Mouse (Mus musculus) lung, adult 18-20 months (tissue): ENCODE data around the gene Tvp23a.

Experiments
- DNase-seq, 2 experiments: peaks; one replicate each; pipeline ENCODE4 v3.0.0; 2022; ENCODE audit warnings: mixed read lengths in 2 of 2

Tvp23a gene

DNA sequence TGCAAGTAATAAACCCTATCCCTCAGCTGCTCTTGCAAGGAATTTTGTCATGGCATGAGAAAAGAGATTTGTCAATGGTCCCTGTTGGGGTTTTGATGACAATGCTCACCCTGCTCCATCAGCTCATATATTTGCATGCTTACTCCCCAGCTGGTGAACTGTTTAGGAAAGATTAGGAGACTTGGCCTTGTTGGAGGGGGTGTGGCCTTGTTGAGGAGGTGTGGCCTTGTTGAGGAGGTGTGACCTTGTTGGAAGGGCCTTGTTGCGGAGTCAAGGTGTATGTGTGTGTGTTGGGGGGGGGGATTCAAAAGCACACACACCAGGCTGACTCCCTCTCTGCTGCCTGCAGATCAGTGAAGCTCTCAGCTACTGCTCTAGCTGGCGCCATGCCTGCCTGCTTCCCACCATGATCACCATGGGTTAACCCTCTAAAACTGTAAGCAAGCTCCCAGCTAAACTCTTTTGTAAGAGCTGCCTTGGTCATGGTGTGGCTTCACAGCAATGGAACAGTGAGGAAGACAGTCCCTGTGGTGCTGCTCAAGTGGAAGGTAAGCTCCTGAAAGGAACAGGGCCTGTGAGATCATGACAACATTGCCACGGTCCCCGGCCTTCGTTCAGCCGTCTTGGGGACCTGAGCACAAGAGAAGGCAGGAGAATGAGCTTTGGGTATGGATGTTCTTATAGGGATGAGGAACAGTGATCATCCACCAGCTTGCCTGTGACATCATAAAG lies 58.4 kb downstream of the Tvp23a start:
- no peak for DNase-seq

DNA sequence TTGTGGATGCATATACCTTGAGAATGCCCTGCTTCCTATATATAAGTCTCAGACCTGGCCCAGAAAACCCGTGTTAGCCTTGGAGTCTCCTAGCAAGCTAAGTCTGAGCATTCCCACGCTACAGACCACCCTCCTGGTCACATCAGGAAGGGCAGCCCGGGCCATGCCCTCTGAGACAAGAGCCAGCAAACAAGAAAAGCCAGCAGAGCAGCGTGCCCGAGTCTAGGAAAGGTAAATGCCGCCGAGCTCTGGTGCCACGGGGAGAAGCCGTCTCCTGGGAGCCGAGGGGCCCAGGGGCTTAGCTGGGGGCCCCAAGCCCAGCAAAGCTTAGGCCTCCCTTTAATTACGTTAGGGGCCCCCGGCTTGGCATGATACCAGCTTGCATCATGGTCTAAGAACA lies 61.9 kb downstream of the Tvp23a start:
- peak in 1 of 2 experiments; percentile 34 for DNase-seq

DNA sequence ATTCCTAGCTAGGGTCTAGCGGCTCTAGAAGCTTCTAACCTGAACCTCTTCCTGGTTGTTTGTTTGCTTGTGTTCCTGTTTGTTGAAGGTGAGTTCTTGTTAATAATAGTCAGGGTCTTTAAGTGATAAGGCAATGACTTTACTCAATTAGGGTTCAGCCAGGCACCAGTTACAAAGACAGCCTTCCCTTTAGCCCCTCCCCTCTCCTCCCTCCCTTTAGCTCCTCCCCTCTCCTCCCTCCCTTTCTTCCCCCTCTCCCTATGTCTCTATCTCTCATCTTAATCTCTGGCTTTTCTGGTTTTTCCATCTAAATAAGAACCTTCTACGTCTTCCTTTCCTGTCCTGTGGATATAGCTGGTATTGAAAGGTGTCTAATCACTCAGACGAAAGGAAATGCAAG lies 62.6 kb downstream of the Tvp23a start:
- peak in 1 of 2 experiments; percentile 25 for DNase-seq

DNA sequence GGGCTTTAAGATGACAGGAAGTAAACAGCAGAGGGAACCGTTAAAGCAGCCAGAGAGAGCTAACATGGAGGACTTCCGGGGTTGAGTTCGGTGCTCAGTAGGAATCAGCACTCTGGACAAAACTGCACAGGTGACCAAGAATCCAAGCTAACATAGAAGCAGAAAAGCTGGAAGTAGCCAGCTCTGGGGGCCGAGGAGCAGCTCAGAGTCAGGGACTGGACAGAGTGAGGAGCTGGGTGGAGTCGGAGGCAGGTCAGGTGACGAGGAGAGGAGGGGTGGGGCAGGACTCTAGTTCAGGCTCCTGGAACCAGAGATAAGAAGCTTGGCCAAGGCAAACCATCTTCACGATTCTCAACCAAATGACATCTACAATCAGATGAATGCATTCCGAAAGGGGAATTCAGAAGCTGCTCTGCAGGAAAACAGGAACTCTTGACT lies 63.1 kb downstream of the Tvp23a start:
- DNase-seq: peak; percentile 73 to 80

DNA sequence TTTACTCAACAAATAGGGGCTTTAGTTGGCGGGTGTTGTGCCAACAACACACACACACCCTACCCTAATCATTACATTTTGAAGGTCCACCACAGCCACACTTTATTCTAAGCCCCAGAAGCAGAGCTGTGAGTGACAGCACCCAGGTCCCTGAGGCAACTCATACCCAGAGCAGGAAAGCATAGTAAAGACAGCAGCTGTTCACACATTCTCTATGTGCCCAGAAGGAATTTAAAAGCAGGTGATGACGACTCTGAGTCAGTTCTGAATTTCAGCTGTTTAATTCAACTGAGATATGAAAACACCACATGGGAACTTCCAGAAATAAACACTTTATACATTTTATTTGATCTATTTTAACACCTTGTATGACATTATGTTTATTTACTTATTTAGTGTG lies 67.6 kb downstream of the Tvp23a start:
- DNase-seq: no peak

DNA sequence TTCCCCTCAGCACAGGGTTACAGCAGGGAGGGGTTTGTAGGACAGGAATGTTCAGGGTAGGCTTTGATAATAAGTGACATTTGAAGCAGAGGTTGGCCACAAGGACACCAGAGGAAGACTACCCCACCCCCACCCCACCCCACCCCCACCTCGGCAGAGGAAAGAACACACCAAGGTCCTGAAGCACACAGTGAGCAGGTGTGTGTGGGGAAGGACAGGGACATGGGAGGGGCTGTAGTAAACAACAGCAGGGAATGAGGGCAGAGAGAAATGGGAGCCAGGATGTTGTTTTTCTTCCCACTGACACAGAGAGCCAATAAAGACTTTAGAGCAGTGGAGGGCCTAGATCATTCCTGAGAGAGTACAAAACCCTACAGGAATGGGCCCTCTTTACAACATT lies 69.9 kb downstream of the Tvp23a start:
- no peak for DNase-seq

DNA sequence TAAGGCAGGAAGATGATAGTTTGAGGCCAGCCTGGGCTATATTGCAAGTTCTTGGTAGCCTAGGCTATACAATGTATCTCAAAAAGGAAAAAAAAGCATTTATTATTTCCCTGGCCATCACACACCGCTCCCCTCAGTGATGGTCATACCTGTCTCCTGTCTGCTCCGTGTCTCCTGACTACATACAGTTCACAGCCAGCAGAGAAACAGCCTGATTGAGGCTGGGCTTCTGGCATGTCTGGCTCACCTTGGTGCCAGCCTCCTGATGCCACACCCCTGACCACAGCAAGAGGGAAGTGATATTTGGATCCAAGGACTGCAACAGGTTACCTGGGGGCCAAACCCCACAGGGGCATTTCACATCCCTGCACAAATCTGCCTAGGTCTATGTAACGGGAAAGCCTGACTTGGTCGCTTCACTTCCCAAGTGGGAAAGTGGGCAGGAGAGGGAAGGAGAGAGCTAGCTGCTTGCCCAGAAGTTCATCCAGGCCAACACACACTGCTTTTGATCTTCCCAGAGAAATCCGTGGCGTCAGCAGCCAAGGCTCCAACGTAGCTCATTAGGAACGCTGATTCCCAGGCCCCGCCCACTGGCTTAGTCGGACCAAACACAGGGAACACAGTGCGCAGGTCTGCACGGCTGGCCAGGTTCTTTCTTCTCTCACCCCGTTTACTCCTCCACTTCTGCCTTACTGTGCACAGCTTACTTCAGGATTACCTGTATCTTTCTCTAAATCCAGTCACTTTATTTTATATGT lies 72.7 kb downstream of the Tvp23a start:
- peak; percentile 72 to 75 for DNase-seq

DNA sequence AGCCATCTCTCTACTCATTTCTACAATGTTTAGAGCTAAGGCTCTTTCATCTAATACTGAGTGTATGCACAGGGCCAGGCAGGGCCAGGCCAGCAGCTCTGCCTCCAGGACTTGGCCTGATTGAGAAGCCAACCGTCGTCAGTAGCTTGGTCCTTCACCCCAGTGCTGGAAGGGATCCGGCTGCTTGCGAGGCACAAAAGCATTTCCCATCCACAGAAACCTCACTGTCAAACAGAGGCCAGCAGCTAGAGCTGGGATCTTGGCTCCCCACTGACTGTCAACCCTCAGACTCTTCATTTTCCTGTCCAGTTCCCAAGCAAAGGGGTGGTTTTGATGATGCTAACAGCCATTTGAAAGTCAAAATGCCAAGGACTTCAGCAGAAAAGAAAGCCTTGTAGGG lies 74.8 kb downstream of the Tvp23a start:
- no peak for DNase-seq
